Mouse (Mus musculus): ENCODE measurements at regions not wholly inside any gene's neighbourhood (a gene's known extent, or its start where the extent isn't known, plus 50 kb on each side); places are given as distances from the start of the nearest gene placed in this dataset.

- no peak for DNase-seq
Observed at GRCm38 (mm10) chr12:56472856-56473647, 63.7 kb downstream of the Nkx2-1 start.

DNA sequence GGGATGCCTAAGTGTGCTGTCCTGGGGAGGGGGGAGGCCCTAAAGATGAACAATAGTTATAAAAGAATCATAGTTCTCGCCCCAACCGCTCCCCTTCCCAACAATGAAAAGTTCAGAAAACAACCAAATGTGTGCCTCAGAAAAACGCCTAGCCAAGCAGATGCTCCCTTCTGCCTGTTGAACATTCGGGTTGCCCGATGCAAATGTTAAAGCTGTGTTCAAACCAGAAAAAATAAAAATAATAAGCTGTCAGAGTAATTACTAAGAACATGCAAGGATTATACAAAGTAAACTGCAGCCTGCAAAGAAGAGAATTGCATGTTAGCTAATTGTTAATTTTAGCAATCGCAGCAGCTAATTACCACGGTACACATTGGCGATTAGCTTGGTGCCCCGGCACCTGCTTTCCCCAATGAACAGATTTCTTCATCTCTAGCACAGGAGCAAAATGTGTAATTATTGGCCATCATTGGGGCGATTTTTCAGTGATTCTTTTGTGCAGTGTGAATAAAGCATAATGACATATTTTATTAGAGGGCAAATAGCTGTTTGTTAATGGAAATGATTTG lies 65.7 kb downstream of the Nkx2-1 start:
- no peak for DNase-seq

DNA sequence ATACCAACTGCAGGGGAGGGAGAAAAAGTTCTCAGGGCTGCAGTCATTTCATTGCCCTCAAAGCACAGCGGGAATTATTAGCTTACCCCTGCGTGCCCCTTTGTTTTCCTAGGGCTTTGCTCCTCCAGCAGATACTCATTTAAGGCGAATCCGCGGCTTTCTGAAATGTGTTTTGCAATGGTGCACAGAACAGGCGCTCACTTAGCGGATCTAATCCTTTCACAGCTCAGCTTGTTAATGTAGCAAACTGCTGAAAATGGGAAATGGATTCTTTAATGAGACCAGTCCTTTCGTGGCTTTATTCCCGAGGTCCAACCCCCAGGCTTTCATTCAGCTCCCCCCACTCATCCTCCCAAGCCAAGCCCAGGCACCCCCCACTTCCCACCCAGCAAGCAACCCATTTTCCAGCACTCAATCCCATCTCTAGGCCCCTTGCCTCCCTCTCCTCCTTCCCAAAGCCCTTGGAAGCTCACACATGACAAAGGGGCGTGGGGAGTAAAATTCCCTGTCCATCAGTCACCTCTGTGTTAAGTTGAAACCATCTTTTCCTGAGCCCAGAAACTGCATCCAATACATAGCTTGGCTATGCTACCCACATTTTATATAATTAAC lies 77.1 kb downstream of the Nkx2-1 start:
- no peak for DNase-seq

GRCm38 (mm10) chr12:56458665-56459507 lies 77.8 kb downstream of the Nkx2-1 start:
- DNase-seq = no peak

DNA sequence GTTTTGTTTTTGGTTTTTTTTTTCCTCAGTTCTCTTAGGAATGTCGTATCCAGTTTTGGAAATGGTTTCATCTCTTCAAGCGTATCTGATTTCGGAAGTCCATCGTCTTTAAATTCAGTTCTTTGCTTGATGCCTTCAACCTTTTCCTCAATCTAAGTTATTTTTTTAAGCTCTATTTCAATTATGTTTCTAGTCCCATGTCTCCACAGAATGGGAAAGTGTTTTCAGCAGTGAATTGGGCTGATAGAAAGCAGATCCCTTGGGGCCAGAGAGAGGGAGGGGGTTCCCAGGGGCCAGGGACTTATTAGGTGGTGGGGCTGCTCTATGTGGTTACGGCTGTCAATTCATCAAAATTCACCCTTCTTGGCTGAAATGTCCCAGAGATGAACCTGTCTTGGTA lies 78.8 kb downstream of the Nkx2-1 start:
- no peak for DNase-seq

- DNase-seq = no peak
Observed at GRCm38 (mm10) chr12:56457356-56457755, 79.4 kb downstream of the Nkx2-1 start.

DNA sequence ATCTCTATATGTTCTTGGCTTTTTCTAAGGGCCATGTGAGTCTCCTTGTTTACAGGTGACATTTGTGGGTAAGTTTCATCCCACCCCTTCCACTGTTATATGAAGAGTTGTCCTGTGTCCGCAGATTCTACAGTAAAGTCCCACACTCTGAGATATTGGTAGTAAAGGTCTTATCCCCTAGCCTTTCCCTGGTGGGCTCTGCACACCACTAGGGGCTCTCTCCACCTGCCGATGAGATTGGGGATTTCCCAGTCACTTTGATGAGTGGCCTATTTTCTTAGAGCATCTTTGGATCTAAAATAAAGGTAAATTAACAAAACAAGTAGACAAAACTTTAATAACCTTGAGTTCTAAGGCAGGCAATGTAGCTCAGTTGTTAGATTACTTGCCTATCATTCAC lies 86.4 kb downstream of the Nkx2-1 start:
- no peak for DNase-seq

DNA sequence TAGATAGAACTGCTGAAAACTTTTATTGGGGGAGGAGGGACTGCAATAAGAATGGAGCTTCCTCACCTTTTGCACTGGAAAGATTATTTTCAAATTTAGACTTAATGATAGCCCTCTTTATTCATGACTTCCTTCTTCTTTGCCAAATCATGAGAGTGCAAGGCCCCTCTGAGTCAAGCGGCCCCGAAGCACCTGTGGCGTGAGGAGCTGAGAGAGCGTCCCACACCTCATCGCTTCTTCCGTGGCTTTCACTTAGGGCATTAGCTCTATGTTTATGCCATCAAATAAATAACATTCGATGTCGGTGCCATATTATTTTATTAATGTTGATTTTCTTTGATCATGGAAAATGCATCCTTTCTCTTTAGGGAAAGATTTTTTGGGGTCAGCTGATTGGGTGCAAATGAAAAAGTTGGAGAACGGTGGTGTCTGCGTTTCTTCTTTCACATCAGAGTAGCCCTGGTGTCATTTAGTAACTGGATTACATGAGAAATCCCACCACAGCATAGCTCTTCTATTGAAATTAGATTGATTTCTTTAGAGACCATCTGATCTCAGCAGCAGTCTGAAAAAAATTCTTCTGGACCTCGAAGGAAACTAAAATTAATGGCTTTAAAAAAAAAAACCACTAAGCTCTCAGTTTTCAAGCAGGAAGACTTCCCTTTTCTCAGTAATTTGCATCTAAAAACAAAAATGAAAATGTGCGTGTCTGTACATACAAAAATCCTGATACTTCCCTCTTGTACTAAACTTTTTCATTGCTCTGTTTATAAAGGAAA lies 87.7 kb downstream of the Nkx2-1 start:
- no peak for DNase-seq

DNA sequence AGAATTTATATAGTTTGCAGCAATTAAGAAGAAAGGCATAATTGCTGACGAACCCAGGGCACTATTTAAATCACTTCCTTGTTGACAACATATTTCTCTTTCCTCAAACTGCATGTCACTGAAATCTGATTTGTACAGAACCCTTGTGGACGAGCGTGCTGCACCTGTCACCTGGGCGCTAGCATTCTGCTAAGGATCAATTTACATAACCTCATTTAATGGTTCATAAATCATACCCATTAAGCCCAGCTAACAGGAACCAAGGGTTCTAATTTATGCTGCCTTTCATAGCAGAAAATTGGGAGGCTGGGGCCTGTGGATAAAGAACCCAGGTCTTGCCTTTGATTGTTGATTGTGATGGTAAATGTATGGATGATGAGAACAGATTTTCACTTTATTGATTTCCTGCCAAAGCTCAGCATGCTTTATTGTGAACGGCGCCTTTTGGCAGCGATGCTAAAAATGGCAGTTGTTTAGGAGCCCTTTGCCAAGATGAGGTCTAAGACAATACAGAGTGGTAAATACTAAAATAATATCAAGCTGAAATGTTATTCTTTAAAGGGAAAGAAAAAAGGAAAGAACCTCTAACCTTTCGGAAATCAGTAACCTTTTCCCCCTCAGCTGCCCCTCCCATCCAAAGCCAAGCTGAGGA lies 95.4 kb downstream of the Nkx2-1 start:
- DNase-seq = no peak

DNA sequence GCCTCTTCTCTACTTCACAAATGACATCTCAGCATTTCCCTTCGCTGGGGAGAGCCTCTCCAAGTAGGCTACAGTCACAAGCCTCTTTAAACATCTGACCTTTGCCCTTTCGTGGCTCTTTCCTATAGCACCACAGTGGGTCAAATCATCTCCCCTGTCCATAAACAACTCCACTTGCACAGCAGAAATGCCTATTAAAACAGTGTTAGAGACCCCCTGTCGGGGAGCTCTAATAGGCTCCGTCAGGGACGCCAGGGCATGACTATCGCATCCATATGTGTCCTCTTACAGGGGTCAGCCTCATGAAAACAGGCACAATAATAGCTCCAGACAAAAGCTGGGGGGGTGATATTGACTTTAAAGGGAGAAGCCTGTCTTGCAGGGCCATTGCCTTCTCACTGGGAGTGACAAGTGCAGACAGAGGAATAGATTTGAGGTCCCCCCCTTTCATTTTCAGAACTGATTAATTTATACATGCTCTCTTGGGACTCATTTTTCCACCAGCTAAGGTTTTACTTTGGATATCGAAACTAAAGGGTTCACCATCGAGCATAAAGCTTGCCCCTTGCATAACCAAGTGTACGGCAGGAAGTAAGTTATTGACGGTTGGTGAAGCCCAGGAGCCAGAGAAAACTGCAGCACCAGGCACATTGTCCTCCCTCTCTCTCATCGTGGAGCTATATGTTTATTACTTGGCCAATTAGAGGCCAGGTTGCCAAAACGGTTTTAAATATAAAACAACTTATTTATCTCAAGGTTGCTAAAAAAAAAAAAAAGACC lies 94.6 kb upstream of the Mbip start:
- DNase-seq = no peak

GRCm38 (mm10) chr12:56438384-56438783 lies 92.7 kb upstream of the Mbip start:
- DNase-seq = no peak

GRCm38 (mm10) chr12:56437975-56438374 lies 92.3 kb upstream of the Mbip start:
- no peak for DNase-seq

DNA sequence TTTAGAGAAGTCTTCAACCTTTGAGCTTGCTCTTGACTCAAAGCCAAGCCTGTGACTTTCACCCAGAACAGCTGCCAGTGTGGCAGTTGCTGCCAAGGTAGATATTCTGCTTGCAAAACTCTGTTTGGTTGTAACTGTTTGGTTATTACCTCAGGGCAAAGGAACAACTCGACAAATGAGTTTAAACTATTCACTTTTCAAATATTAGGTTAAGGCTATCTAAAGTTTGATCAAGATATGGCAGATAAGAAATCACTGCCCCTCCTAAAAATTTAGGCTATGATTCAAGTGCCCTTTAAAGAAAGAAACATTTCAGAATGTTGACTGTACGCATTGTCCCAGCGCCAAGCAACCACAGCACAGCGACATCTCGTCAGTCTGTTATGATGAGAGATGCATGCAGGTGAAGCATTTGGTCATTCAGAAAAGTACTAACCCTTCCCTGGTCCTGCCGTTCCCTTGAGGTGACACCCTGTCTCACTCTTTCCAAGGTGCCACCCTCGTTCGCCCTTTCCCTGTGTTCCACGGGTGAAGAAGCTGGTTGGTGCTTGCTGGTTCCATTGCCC lies 81.1 kb upstream of the Mbip start:
- DNase-seq = no peak

DNA sequence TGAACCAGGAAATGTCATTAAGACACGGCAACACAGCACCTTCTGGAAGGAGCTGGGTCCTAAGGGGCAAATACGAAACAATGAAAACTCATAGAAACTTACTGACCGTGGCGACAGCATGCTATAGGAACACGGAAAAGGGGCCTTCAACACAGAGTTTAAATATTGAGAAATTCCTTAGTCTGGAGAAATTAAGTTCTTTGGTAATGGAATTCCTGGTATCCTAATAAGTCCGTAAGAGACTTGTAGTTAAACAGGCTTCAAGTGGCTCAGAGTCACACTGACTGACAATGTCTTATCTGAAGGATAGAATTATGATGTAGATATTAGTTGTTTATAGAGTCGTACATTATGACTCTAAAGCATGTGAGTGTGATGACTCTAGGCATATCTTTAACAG lies 70.4 kb upstream of the Mbip start:
- no peak for DNase-seq

GRCm38 (mm10) chr12:56414861-56415765 lies 69.4 kb upstream of the Mbip start:
- peak; percentile 55 for DNase-seq

DNA sequence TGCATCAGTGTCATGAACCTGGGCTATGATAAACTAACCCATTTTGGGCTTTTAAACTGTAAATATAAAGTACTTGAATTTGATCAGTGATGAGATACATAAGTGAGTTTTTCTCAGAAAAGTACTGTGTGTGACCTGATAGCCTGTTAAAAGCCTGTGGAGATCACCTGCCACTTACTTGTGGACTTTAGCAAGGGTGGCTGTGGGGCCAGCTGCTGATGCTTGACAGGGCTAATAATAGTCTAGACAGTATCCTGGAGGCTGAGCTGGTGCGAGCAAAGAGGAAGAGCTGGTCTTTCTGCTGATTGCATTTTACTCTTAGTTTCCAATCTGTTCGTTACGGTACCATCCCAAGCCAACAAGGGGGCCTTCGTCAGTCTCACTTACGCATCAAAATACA lies 60.0 kb upstream of the Mbip start:
- DNase-seq = no peak

DNA sequence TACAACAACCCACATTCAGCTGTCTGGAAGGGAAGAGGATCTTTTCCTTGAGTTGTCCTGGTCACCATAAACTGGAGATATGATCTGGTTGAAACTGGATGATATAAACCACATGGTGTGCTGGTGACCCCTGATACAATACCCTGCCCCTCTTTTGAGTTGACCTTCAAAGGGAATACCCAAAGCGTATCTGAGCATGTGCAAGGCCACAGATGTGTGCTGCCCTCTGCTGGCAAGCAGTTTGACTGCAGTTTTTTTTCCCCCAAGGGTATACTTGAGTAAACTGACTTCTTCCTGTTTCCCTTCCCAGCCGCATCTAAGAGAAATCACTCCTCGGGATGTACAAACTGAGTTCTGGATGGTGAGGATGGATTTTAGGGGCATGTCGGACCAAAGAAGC lies 59.1 kb upstream of the Mbip start:
- peak; percentile 50 for DNase-seq

- DNase-seq = no peak
Observed at GRCm38 (mm10) chr12:56404262-56404661, 58.6 kb upstream of the Mbip start.

DNA sequence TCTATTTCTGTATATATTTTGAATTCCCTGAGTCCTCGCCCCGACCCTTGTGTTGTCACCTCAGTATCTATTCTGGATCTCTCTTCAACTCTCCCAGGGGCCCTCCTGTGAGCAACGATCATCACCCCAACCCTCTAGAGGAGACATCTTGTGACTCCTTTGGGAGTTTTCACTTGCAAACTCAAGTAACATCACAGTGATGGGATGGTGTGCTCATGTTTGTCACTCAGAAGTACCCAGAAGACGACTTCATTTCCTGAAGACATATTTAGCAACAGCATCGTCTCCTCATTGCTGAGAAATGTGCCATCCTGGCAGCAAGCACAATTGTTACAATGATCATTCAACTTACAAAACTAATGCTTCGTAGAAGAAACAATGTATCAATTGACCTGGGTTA lies 57.9 kb upstream of the Mbip start:
- no peak for DNase-seq

- DNase-seq = no peak
Observed at GRCm38 (mm10) chr12:56402844-56403243, 57.1 kb upstream of the Mbip start.
